Mouse (Mus musculus): Measurements from ENCODE around the gene Rab7b. TPM values are rescaled to one million over a fixed set of nuclear protein-coding genes. Genes with fewer than 3 reads are reported as not detected.

Rab7b gene
- polyA plus RNA-seq, 1 experiment from 2014 or later, result 1.9 TPM

DNA sequence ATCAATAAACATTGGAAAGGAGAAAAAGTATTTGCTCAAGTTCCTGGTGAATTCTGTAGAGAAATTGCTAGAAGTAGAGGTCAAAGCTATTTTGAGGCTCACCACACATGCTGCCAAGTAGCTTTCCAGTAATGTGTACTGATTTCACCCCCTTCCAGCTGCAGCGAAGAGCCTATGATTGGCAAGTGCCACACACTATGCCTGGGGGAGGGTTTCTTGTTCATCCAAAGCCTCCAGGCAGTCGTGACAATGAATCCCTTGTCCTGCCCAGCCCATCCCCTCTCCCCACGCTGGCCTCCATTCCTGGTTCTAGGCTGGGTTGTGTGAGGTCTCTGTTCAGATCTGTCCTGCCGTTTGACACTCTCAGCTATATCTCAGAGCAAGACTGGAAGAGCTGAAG lies 7.8 kb downstream of the Rab7b start:
- peaks cover 15% of the 10 kb centered on the region for H3K4me1 ChIP-seq
- no peak overlapping the region for H3K4me2 ChIP-seq
- no peaks in the 10 kb centered on the region for H3K36me3 ChIP-seq
- 36% methylated on average over 4 of the region's 4 CpGs for WGBS
- ATAC-seq (ENCODE audit: extremely low read depth, insufficient number of reproducible peaks, low FRiP score, low TSS enrichment), result no peak
- no peaks in the 10 kb centered on the region for H3K9me3 ChIP-seq
- no peak overlapping the region for H3K9ac ChIP-seq
- no peaks in the 10 kb centered on the region for H3K27me3 ChIP-seq (replicated peaks)
- no peak overlapping the region for H3K4me3 ChIP-seq
- no peak overlapping the region for H3K27ac ChIP-seq (replicated peaks)

DNA sequence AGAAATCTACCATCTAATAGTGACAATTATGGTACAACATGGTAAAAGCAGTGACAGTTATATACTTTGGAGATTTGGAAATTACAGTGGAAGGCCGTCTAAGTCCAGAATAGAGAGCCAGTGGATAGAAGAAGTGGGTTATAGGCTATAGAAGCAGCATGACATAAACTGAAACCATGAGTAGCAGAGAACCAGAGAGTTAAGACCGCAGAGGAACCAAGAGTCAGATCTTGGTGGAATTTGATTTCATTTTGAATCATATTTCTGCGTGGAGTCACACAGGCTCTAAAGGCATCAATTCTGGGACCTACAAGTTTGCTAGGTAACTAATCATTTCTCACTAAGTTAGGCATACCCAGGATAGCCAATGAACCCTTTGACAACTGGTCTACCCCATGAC lies 10.3 kb downstream of the Rab7b start:
- WGBS, result 81% methylated on average over 3 of the region's 3 CpGs
- H3K4me1 ChIP-seq, result peaks cover 28% of the 10 kb centered on the region
- no peak for ATAC-seq (ENCODE audit: extremely low read depth, insufficient number of reproducible peaks, low FRiP score, low TSS enrichment)

DNA sequence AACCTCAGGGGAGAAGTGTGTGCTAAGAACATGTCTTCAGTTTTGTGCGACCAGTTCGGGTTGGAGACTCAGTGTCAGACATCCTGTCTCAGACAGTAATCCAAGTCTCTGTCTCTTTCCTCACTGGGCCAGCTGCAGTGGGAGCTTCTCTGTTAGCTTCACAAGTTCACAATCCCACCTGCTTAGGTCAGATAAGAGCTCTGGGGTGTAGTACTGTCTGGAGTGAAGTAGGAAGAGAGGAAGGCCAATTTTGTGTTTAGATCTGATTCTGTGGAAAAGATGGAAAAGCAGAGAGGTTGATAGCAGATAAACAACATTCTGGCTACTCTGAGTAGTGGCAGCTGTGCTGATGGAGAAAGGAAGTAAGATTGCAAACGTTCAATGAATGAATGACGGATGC lies 11.1 kb downstream of the Rab7b start:
- Histone ChIP-seq H3K4me3 (no peak overlapping the region), H3K9ac (no peak overlapping the region), H3K4me1 (peaks cover 30% of the 10 kb centered on the region), H3K27ac (replicated peaks) (no peak overlapping the region), H3K36me3 (no peaks in the 10 kb centered on the region), H3K4me2 (no peak overlapping the region), H3K9me3 (no peaks in the 10 kb centered on the region), H3K27me3 (replicated peaks) (no peaks in the 10 kb centered on the region)
- 65% methylated on average over 4 of the region's 4 CpGs for WGBS
- ATAC-seq (ENCODE audit: extremely low read depth, insufficient number of reproducible peaks, low FRiP score, low TSS enrichment), result no peak

More for the DNA sequence above, 10.3 kb downstream of the Rab7b start:
- no peak overlapping the region for H3K9ac ChIP-seq
- H3K9me3 ChIP-seq, result no peaks in the 10 kb centered on the region
- no peak overlapping the region for H3K4me3 ChIP-seq
- no peak overlapping the region for H3K4me2 ChIP-seq
- H3K36me3 ChIP-seq, result no peaks in the 10 kb centered on the region
- H3K27me3 ChIP-seq (replicated peaks), result no peaks in the 10 kb centered on the region
- no peak overlapping the region for H3K27ac ChIP-seq (replicated peaks)

DNA sequence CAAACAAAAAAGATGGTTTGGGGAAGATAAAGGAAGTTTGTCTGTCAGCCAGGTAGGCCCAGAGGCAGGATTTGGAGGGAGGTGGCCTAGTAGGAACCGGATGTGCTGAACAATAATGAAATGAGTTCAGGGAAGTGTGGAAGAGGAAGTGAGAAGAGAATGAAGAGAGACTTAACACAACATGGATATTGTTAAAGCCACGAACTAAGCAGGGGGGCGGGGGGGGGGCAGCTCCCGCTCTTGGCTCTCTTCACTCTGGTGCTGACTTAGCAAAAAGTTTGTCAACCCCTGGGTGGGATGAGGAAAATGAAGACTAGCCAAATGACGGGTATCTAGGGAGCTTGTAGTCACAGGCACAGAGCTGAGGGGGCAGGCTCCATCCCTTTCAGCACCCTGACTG lies 12.0 kb downstream of the Rab7b start:
- H3K36me3 ChIP-seq, result no peaks in the 10 kb centered on the region
- no peaks in the 10 kb centered on the region for H3K27me3 ChIP-seq (replicated peaks)
- no peak for ATAC-seq (ENCODE audit: extremely low read depth, insufficient number of reproducible peaks, low FRiP score, low TSS enrichment)
- no peak overlapping the region for H3K4me2 ChIP-seq
- WGBS, result 62% methylated on average over 5 of the region's 5 CpGs
- no peak overlapping the region for H3K27ac ChIP-seq (replicated peaks)
- no peak overlapping the region for H3K4me3 ChIP-seq
- H3K4me1 ChIP-seq, result peaks cover 30% of the 10 kb centered on the region
- H3K9me3 ChIP-seq, result no peaks in the 10 kb centered on the region
- H3K9ac ChIP-seq, result no peak overlapping the region

DNA sequence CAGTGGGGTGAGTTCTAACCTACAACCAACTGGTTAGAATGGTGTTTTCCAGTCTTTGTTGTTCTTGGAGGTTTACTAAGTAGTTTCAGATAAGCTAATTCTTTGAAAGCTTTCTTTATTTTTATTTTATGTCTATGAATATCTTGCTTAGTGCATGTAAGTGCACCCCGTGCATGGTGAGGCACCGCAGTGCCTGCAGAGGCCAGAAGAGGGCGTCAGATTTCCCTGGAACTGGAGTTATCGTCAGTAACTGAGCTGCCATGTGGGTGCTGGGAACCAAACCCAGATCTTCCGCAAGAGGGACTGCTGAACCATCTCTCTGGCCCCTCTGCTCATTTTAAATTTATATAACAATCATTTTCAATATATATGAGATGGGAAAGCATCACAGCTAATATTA lies 12.9 kb downstream of the Rab7b start:
- ATAC-seq (ENCODE audit: extremely low read depth, insufficient number of reproducible peaks, low FRiP score, low TSS enrichment), result no peak
- WGBS, result 80% methylated on average over 5 of the region's 5 CpGs
- H3K27ac ChIP-seq (replicated peaks), result no peak overlapping the region

DNA sequence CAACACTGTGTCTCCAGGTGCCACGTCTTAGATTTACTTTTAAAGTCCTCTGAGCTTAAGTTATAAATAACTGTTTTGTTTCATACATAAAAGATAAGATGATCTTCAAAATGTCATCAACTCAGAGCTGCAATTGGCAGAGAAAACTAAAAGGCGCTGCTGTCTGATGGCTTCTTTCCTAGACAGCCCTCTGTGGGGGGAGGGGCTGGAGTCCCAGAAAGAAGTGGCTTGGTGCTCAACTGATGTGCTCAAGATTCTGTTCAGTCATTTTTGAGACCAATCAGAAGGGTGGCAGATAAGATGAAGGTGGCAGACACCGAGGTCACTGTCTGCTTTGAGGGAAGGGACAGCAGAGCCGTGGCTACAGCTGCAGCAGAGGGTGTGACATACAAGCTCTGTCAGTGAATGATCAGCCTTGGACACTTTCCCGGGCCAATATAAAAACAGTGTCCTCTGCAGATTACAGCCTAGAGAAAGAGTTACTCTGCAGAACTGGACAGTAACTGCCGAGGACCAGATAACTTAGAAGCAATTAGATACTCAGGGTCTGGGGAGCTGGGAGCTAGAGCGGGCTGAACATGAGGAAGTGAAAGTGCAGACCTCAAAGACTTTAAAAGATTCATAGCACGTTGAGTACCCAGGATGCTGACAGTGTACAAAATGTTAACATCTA lies 13.7 kb downstream of the Rab7b start:
- Histone ChIP-seq H3K9me3 (no peaks in the 10 kb centered on the region), H3K4me3 (no peak overlapping the region), H3K27ac (replicated peaks) (no peak overlapping the region; the same call in 1 of the 2 replicates), H3K36me3 (no peaks in the 10 kb centered on the region), H3K4me1 (peaks cover 19% of the 10 kb centered on the region), H3K9ac (no peak overlapping the region), H3K27me3 (replicated peaks) (peaks cover 1% of the 10 kb centered on the region; the same call in 1 of the 2 replicates), H3K4me2 (peak overlapping the region; percentile 45)
- ATAC-seq (ENCODE audit: extremely low read depth, insufficient number of reproducible peaks, low FRiP score, low TSS enrichment), result no peak
- whole genome bisulfite sequencing, result 25% methylated on average over 8 of the region's 8 CpGs

More for the DNA sequence above, 12.9 kb downstream of the Rab7b start:
- Histone ChIP-seq H3K36me3 (no peaks in the 10 kb centered on the region), H3K4me3 (no peak overlapping the region), H3K27me3 (replicated peaks) (no peaks in the 10 kb centered on the region), H3K4me1 (peaks cover 25% of the 10 kb centered on the region), H3K9me3 (no peaks in the 10 kb centered on the region), H3K9ac (no peak overlapping the region), H3K4me2 (no peak overlapping the region)

DNA sequence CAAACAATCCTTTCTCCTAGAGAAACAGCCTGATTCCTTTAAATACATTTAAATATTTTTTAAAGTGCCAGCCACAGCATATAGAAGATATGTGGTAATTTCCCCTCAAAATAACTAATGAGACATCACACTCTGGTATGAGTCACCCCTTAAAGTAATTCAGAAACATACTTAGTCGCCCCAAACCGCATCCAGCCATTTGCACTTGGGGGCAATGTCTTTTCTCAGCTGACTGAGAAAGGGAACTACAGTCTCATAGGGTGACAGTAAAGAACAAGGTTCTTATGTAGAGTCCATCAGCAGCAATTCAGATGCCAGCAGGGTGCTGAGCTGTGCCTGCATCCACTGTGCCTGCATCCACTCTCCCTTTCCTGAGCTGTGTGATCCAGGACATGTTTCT lies 15.0 kb downstream of the Rab7b start:
- no peak overlapping the region for H3K9ac ChIP-seq
- WGBS, result 82% methylated on average over 2 of the region's 2 CpGs

DNA sequence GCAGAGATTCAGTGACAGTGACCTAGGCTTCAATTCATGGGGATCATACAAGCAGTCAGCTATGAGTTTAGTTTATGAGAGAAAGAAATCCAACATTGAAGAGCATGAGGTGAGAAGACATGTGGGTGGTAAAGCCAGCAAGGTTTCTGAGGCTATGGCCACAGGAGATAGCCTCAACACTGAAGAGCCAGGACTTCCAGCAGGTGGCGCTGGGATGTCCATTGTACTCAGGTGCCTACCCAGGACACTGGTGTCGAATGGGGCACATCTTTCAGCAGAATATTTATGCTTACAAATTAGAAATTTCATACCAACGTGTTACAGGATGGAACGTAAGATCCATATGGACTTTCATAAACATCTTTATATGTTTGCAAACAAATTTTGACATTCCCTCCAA lies 19.8 kb downstream of the Rab7b start:
- no peaks in the 10 kb centered on the region for H3K36me3 ChIP-seq
- 21% methylated on average over 4 of the region's 4 CpGs for WGBS
- ATAC-seq (ENCODE audit: extremely low read depth, insufficient number of reproducible peaks, low FRiP score, low TSS enrichment), result no peak

More for the DNA sequence above, 15.0 kb downstream of the Rab7b start:
- Histone ChIP-seq H3K36me3 (no peaks in the 10 kb centered on the region), H3K27me3 (replicated peaks) (peaks cover 4% of the 10 kb centered on the region; the same call in 1 of the 2 replicates), H3K27ac (replicated peaks) (no peak overlapping the region), H3K4me3 (no peak overlapping the region), H3K9me3 (no peaks in the 10 kb centered on the region), H3K4me1 (peaks cover 19% of the 10 kb centered on the region), H3K4me2 (no peak overlapping the region)
- ATAC-seq (ENCODE audit: extremely low read depth, insufficient number of reproducible peaks, low FRiP score, low TSS enrichment), result no peak

DNA sequence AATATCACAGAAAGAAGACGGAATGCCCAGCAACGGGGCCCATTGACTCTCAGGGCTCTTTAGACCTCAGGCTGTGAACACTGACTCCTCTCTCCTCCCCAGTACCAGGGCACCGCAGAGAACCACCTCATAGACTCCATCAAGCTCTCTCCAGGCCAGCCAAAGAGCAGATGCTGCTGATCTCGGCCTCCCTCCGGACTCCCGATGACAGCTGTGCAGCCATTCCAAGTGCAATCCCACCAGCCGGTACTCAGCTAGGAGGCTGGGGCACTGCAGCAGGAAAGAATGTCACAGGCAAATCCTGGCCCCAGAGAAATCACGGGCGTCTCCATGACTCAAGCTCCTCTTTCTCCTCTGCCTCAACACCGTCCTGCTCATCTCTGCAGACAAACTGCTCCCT lies 23.0 kb downstream of the Rab7b start:
- Histone ChIP-seq H3K36me3 (no peaks in the 10 kb centered on the region), H3K4me1 (peaks cover 16% of the 10 kb centered on the region; the same call in 1 of the 2 replicates), H3K4me2 (no peak overlapping the region), H3K27me3 (replicated peaks) (peaks cover 9% of the 10 kb centered on the region; the same call in 1 of the 2 replicates), H3K27ac (replicated peaks) (no peak overlapping the region), H3K4me3 (no peak overlapping the region), H3K9ac (no peak overlapping the region), H3K9me3 (no peaks in the 10 kb centered on the region)
- WGBS, result 61% methylated on average over 10 of the region's 10 CpGs
- ATAC-seq (ENCODE audit: extremely low read depth, insufficient number of reproducible peaks, low FRiP score, low TSS enrichment), result no peak

More for the DNA sequence above, 19.8 kb downstream of the Rab7b start:
- peaks cover 9% of the 10 kb centered on the region; the same call in 1 of the 2 replicates for H3K27me3 ChIP-seq (replicated peaks)
- H3K4me2 ChIP-seq, result no peak overlapping the region
- H3K27ac ChIP-seq (replicated peaks), result no peak overlapping the region
- no peaks in the 10 kb centered on the region for H3K9me3 ChIP-seq
- no peak overlapping the region for H3K9ac ChIP-seq
- peaks cover 11% of the 10 kb centered on the region for H3K4me1 ChIP-seq
- H3K4me3 ChIP-seq, result no peak overlapping the region

DNA sequence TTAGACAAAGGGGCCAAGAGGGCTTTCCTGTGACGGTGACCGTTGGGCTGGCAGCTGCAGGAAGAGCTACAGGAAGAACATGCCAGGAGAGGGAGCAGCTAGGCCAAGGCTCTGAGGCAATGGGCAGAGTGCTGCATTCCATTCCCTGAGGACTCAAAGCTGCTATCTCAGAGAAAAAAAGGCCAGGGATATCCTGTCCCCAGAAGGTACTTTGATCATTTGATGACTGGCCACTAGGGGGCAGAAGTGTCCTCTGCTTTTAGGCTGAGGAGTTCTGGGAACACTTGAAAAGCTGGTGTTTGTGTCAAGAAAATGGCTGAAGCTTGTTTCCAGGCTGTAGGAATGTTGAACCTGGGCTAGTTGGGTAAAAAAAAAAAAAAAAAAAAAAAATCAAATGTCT lies 23.9 kb downstream of the Rab7b start:
- H3K4me3 ChIP-seq, result no peak overlapping the region
- H3K36me3 ChIP-seq, result no peaks in the 10 kb centered on the region
- no peak overlapping the region for H3K9ac ChIP-seq
- no peak overlapping the region for H3K4me2 ChIP-seq
- no peaks in the 10 kb centered on the region for H3K9me3 ChIP-seq
- no peak overlapping the region for H3K27ac ChIP-seq (replicated peaks)
- peaks cover 16% of the 10 kb centered on the region; the same call in 1 of the 2 replicates for H3K4me1 ChIP-seq
- peaks cover 6% of the 10 kb centered on the region; the same call in 1 of the 2 replicates for H3K27me3 ChIP-seq (replicated peaks)
- no peak for ATAC-seq (ENCODE audit: extremely low read depth, insufficient number of reproducible peaks, low FRiP score, low TSS enrichment)
- 10% methylated on average over 2 of the region's 2 CpGs for WGBS

DNA sequence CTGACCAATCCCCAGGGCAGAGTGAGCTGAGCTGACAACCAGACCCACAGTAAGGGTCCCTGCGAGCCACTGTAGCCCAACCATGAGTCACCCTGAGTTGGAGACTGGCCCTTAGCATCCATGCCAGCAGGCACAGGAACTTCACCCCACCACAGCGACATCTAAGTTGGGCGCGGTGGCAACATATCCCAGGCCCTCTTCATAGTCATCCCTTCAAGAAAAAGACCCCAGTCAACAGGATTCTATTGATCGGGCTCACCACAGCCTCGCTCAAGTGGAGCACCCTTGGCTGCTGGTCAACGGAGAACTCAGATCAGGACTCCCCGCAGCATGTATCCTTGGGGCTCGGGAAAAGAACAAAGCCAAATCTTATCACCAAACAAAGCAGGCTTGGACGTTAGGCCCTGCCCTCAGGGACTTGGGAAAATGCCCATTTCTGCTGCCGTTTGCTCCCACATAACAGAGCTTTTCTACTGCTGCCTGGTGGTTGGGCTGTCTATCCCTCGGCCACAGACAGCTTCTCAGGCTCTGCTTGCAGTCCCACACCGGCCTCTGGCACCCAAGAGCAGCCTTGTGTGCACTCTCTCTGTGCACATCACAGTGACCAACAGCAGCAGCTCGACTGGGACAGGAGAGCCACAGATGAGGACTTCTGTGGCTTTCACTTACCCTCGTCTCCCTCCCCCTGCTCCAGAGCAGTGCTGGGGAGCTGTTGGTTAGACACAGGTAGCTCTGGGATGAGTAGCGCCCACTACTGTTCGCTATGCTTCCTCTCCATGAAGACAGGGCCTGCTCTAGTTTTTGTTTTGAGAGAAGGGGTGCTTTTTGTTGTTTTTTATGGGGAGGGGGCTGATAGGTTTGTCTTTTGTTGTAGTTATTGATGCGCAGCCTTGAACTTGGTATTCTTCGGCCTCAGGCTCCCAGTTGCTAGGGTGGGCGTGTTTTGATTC lies 26.2 kb downstream of the Rab7b start:
- peaks cover 16% of the 10 kb centered on the region; the same call in 1 of the 2 replicates for H3K4me1 ChIP-seq
- no peak overlapping the region for H3K27ac ChIP-seq (replicated peaks)
- no peaks in the 10 kb centered on the region for H3K36me3 ChIP-seq
- H3K9ac ChIP-seq, result no peak overlapping the region
- H3K4me2 ChIP-seq, result no peak overlapping the region
- 0 out of 2 replicates have a peak, but pooled peaks cover 5% of the 10 kb centered on the region for H3K27me3 ChIP-seq (replicated peaks)
- H3K4me3 ChIP-seq, result no peak overlapping the region
- ATAC-seq (ENCODE audit: extremely low read depth, insufficient number of reproducible peaks, low FRiP score, low TSS enrichment), result no peak
- 51% methylated on average over 20 of the region's 20 CpGs for WGBS
- no peaks in the 10 kb centered on the region for H3K9me3 ChIP-seq

All from heart, embryonic 13.5 days (tissue).